Mouse (Mus musculus) MEL (cell line): ENCODE results near the gene Klk6.

Source experiments
- CTCF ChIP-seq, 3 experiments: IDR thresholded peaks in 2 of 3; conservative IDR thresholded peaks in 1 of 3; 2 replicates each; pipeline ENCODE4 v1.5.1; 2011 to 2012; ENCODE audit warnings: low read length in 3 of 3, low read depth in 2 of 3, mild to moderate bottlenecking in 2 of 3, improper control_type of control experiment in 1 of 3, inconsistent platforms in 1 of 3, mixed read lengths in 1 of 3, moderate library complexity in 1 of 3; ENCODE audit not compliant: control insufficient read depth in 1 of 3, insufficient read depth in 1 of 3, poor library complexity in 1 of 3, severe bottlenecking in 1 of 3
- GATA1 ChIP-seq: IDR thresholded peaks from 2 replicates; pipeline ENCODE4 v1.6.1; 2011; ENCODE audit warnings: low read depth, low read length, improper control_type of control experiment
- MAX ChIP-seq: IDR thresholded peaks from 2 replicates; pipeline ENCODE4 v1.6.1; 2011; ENCODE audit warnings: low read length, improper control_type of control experiment
- MYC ChIP-seq: IDR thresholded peaks from 2 replicates; pipeline ENCODE4 v1.6.1; 2011; ENCODE audit warnings: low read depth, mild to moderate bottlenecking, low read length, improper control_type of control experiment, moderate library complexity
- SMC3 ChIP-seq: IDR thresholded peaks from 2 replicates; pipeline ENCODE4 v1.6.1; 2011; ENCODE audit warnings: low read depth, low read length, improper control_type of control experiment
- TAL1 ChIP-seq: IDR thresholded peaks from 2 replicates; pipeline ENCODE4 v1.6.1; 2012; ENCODE audit warnings: mild to moderate bottlenecking, inconsistent platforms, low read length, moderate library complexity, mixed read lengths

DNA sequence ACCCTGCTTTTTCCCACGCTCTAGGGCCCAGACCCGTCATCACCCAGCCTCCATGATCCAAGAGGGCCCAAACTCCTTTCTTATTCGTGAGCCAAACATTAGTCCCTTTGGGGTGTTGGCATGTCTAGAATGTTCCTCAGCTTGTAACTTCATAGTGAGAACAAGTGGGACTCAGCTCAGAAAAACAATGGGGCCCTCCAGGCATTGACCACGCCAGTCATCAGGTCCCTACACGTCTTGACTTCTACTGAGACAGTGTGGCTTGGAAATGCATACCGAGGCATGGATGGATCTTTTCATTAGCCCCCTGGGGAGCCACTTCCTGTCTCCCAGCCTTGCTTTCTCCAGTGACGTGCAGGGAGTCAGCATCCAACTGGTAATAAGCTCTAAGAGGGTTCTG, 24.4 kb upstream of the Klk6 start:
- TF ChIP-seq TAL1: no peak
- no peak for TF ChIP-seq GATA1
- no peak for TF ChIP-seq MYC
- TF ChIP-seq CTCF (IDR thresholded peaks at IDR 0.05 in 2 of 3, conservative IDR thresholded peaks at IDR 0.05 in 1 of 3; ENCODE audit: control insufficient read depth in 1 of 3, insufficient read depth in 1 of 3, low read depth in 2 of 3, low read length in 3 of 3, poor library complexity in 1 of 3, severe bottlenecking in 1 of 3): no peak
- no peak for TF ChIP-seq SMC3
- TF ChIP-seq MAX: no peak
